Mouse (Mus musculus) CH12.LX (cell line): Measurements from ENCODE around the gene Trpv1. TPM values are rescaled to one million over a fixed set of nuclear protein-coding genes. Genes with fewer than 3 reads are reported as not detected.

Experiments used
- DNase-seq: peaks from one replicate; pipeline ENCODE4 v3.0.0-alpha.2; 2013; ENCODE audit errors: extremely low read depth
- H3K27ac ChIP-seq: 2 replicates; pipeline ENCODE4 v1.5.1; 2012; ENCODE audit warnings: low read depth, mild to moderate bottlenecking, control low read depth, moderate library complexity; ENCODE audit not compliant: insufficient read depth
- H3K27me3 ChIP-seq: replicated peaks from 2 replicates; pipeline ENCODE3; 2012; ENCODE audit warnings: inconsistent platforms
- H3K36me3 ChIP-seq, 2 experiments: replicated peaks in 1 of 2; 2 replicates each; pipeline versions ENCODE3 to v1.6.1; 2012; ENCODE audit warnings: inconsistent platforms in 1 of 2, low read length in 1 of 2, mild to moderate bottlenecking in 1 of 2, mixed read lengths in 1 of 2, moderate library complexity in 1 of 2; ENCODE audit not compliant: control insufficient read depth in 1 of 2, insufficient read depth in 1 of 2
- H3K4me1 ChIP-seq, 2 experiments: 2 replicates each; pipeline ENCODE4 v1.6.1; 2012; ENCODE audit warnings: inconsistent platforms in 1 of 2, moderate library complexity in 1 of 2; ENCODE audit not compliant: insufficient read depth in 2 of 2, control insufficient read depth in 1 of 2
- H3K4me2 ChIP-seq: 2 replicates; pipeline ENCODE4 v1.6.1; 2012; ENCODE audit warnings: low read depth, mild to moderate bottlenecking, control low read depth; ENCODE audit not compliant: poor library complexity, insufficient read depth, severe bottlenecking
- H3K4me3 ChIP-seq, 3 experiments: fragments of 150-350 bp in 1 of 3; sonication (generic) in 1 of 3; replicated peaks in 1 of 3; 2 replicates each; pipeline versions ENCODE3 to v1.5.1; 2011 to 2012; ENCODE audit warnings: low read depth in 2 of 3, low read length in 2 of 3, mild to moderate bottlenecking in 2 of 3, moderate library complexity in 2 of 3, control low read depth in 1 of 3, improper control_type of control experiment in 1 of 3, inconsistent platforms in 1 of 3, mixed read lengths in 1 of 3; ENCODE audit not compliant: poor library complexity in 1 of 3
- H3K79me2 ChIP-seq: replicated peaks from 2 replicates; pipeline ENCODE4 v1.6.1; 2012; ENCODE audit warnings: mild to moderate bottlenecking, moderate library complexity; ENCODE audit not compliant: control insufficient read depth, poor library complexity, insufficient read depth, severe bottlenecking; ENCODE audit errors: extremely low read depth
- H3K9ac ChIP-seq: 2 replicates; pipeline ENCODE4 v1.6.1; 2012; ENCODE audit warnings: low read depth, mild to moderate bottlenecking, control low read depth, moderate library complexity; ENCODE audit not compliant: insufficient read depth
- H3K9me3 ChIP-seq: replicated peaks from 2 replicates; pipeline ENCODE3; 2012; ENCODE audit warnings: low read length, inconsistent platforms, mixed read lengths
- BHLHE40 ChIP-seq: IDR thresholded peaks from 2 replicates; pipeline ENCODE4 v1.6.1; 2011; ENCODE audit warnings: mild to moderate bottlenecking, low read depth, low read length, improper control_type of control experiment
- CHD1 ChIP-seq: IDR thresholded peaks from 2 replicates; pipeline ENCODE4 v1.6.1; 2012; ENCODE audit warnings: low read depth, low read length, improper control_type of control experiment, inconsistent platforms
- CHD2 ChIP-seq: IDR thresholded peaks from 2 replicates; pipeline ENCODE4 v1.6.1; 2011; ENCODE audit warnings: low read length, improper control_type of control experiment
- CTCF ChIP-seq, 2 experiments: IDR thresholded peaks in 1 of 2; conservative IDR thresholded peaks in 1 of 2; 2 replicates each; pipeline ENCODE4 v1.5.1; 2011 to 2012; ENCODE audit warnings: low read depth in 2 of 2, low read length in 2 of 2, improper control_type of control experiment in 1 of 2, inconsistent platforms in 1 of 2, mild to moderate bottlenecking in 1 of 2, moderate library complexity in 1 of 2
- E2F4 ChIP-seq: IDR thresholded peaks from 2 replicates; pipeline ENCODE4 v1.6.1; 2011; ENCODE audit warnings: low read depth, low read length, improper control_type of control experiment; ENCODE audit not compliant: insufficient replicate concordance
- ELF1 ChIP-seq: IDR thresholded peaks from 2 replicates; pipeline ENCODE4 v1.6.1; 2014; ENCODE audit warnings: low read depth, mild to moderate bottlenecking, inconsistent platforms, low read length, improper control_type of control experiment
- HCFC1 ChIP-seq: IDR thresholded peaks from 2 replicates; pipeline ENCODE4 v1.6.1; 2012; ENCODE audit warnings: low read depth, mild to moderate bottlenecking, inconsistent platforms, low read length, improper control_type of control experiment
- IRF4 ChIP-seq: IDR thresholded peaks from 2 replicates; pipeline ENCODE4 v1.6.1; 2014; ENCODE audit warnings: low read depth, mild to moderate bottlenecking, inconsistent platforms, low read length, improper control_type of control experiment
- JUND ChIP-seq: conservative IDR thresholded peaks from 2 replicates; pipeline ENCODE4 v1.6.1; 2011; ENCODE audit warnings: low read depth, low read length, improper control_type of control experiment
- KAT2A ChIP-seq: IDR thresholded peaks from 2 replicates; pipeline ENCODE4 v1.6.1; 2012; ENCODE audit warnings: low read length, improper control_type of control experiment, inconsistent platforms; ENCODE audit not compliant: insufficient replicate concordance
- MAFK ChIP-seq: IDR thresholded peaks from 2 replicates; pipeline ENCODE4 v1.6.1; 2011; ENCODE audit warnings: low read length, improper control_type of control experiment; ENCODE audit not compliant: insufficient replicate concordance
- MAX ChIP-seq: IDR thresholded peaks from 2 replicates; pipeline ENCODE4 v1.6.1; 2011; ENCODE audit warnings: low read length, improper control_type of control experiment
- MAZ ChIP-seq: IDR thresholded peaks from 2 replicates; pipeline ENCODE4 v1.6.1; 2012; ENCODE audit warnings: low read depth, mild to moderate bottlenecking, inconsistent platforms, low read length, improper control_type of control experiment, moderate library complexity
- MEF2A ChIP-seq: IDR thresholded peaks from 2 replicates; pipeline ENCODE4 v1.6.1; 2014; ENCODE audit warnings: low read depth, mild to moderate bottlenecking, inconsistent platforms, low read length, improper control_type of control experiment, borderline replicate concordance
- MXI1 ChIP-seq: IDR thresholded peaks from 2 replicates; pipeline ENCODE4 v1.6.1; 2011; ENCODE audit warnings: mild to moderate bottlenecking, low read depth, low read length, improper control_type of control experiment
- MYC ChIP-seq: IDR thresholded peaks from 2 replicates; pipeline ENCODE4 v1.6.1; 2011; ENCODE audit warnings: low read depth, mild to moderate bottlenecking, improper control_type of control experiment, low read length
- NELFE ChIP-seq: IDR thresholded peaks from 2 replicates; pipeline ENCODE4 v1.6.1; 2011; ENCODE audit warnings: low read depth, low read length, improper control_type of control experiment
- NRF1 ChIP-seq: IDR thresholded peaks from 2 replicates; pipeline ENCODE4 v1.6.1; 2014; ENCODE audit warnings: low read depth, mild to moderate bottlenecking, inconsistent platforms, low read length, improper control_type of control experiment, moderate library complexity
- PAX5 ChIP-seq: IDR thresholded peaks from 2 replicates; pipeline ENCODE4 v1.6.1; 2012; ENCODE audit warnings: low read length, inconsistent platforms, mixed read lengths
- POLR2AphosphoS2 ChIP-seq: IDR thresholded peaks from 2 replicates; pipeline ENCODE4 v1.6.1; 2011; ENCODE audit warnings: low read depth, low read length, improper control_type of control experiment
- RAD21 ChIP-seq: IDR thresholded peaks from 2 replicates; pipeline ENCODE4 v1.6.1; 2011; ENCODE audit warnings: low read depth, mild to moderate bottlenecking, low read length, improper control_type of control experiment, moderate library complexity
- RCOR1 ChIP-seq: conservative IDR thresholded peaks from 2 replicates; pipeline ENCODE4 v1.6.1; 2012; ENCODE audit warnings: low read depth, mild to moderate bottlenecking, inconsistent platforms, low read length, improper control_type of control experiment
- SIN3A ChIP-seq: IDR thresholded peaks from 2 replicates; pipeline ENCODE4 v1.6.1; 2012; ENCODE audit warnings: low read length, improper control_type of control experiment, inconsistent platforms
- TBP ChIP-seq: conservative IDR thresholded peaks from 2 replicates; pipeline ENCODE4 v1.6.1; 2011; ENCODE audit warnings: low read depth, low read length, improper control_type of control experiment
- TCF12 ChIP-seq: IDR thresholded peaks from 2 replicates; pipeline ENCODE4 v1.6.1; 2014; ENCODE audit warnings: low read depth, mild to moderate bottlenecking, inconsistent platforms, low read length, improper control_type of control experiment
- UBTF ChIP-seq: IDR thresholded peaks from 2 replicates; pipeline ENCODE4 v1.6.1; 2012; ENCODE audit warnings: low read depth, mild to moderate bottlenecking, inconsistent platforms, low read length, improper control_type of control experiment, moderate library complexity
- USF1 ChIP-seq: IDR thresholded peaks from 2 replicates; pipeline ENCODE4 v1.6.1; 2014; ENCODE audit warnings: low read depth, mild to moderate bottlenecking, inconsistent platforms, low read length, improper control_type of control experiment
- USF2 ChIP-seq: conservative IDR thresholded peaks from 2 replicates; pipeline ENCODE4 v1.6.1; 2011; ENCODE audit warnings: low read depth, low read length, improper control_type of control experiment
- ZC3H11A ChIP-seq: IDR thresholded peaks from 2 replicates; pipeline ENCODE4 v1.6.1; 2012; ENCODE audit warnings: low read depth, mild to moderate bottlenecking, inconsistent platforms, low read length, improper control_type of control experiment
- ZKSCAN1 ChIP-seq: IDR thresholded peaks from 2 replicates; pipeline ENCODE4 v1.6.1; 2012; ENCODE audit warnings: low read depth, inconsistent platforms, low read length, improper control_type of control experiment, borderline replicate concordance
- ZMIZ1 ChIP-seq: IDR thresholded peaks from 2 replicates; pipeline ENCODE4 v1.6.1; 2012; ENCODE audit warnings: low read depth, mild to moderate bottlenecking, inconsistent platforms, low read length, improper control_type of control experiment
- dilution Hi-C: fragments of 300-500 bp; cut with MboI; formaldehyde crosslinking; loops from 2 replicates; pipeline ENCODE4 v1.14.3; 2020; ENCODE audit warnings: low sequenced_read_pairs; ENCODE audit not compliant: extremely low pct_unique_long_range_greater_than_20kb, extremely low pct_ligation_motif_present
- in situ Hi-C: fragments of 300-500 bp; cut with MboI; formaldehyde crosslinking; loops from 3 replicates; pipeline ENCODE4 v1.14.3; 2019; ENCODE audit warnings: low sequenced_read_pairs, low pct_ligation_motif_present, low pct_unique_long_range_greater_than_20kb, mixed read lengths
- polyA plus RNA-seq: library from polyadenylated mRNA; unstranded; fragments of >175 nt; gene quantifications from 2 replicates; pipeline ENCODE4 v1.2.1, GENCODE M21; 2012; ENCODE audit warnings: low read depth; ENCODE audit not compliant: insufficient read length
- total RNA-seq, 2 experiments: library from RNA; depleted of rRNA; stranded (reverse); fragments of 300-350 nt in 1 of 2; fragments of >200 nt in 1 of 2; gene quantifications; 2 replicates each; pipeline ENCODE4 v1.2.3; 2012 to 2014

Trpv1 gene
- total and polyA plus RNA-seq, 3 experiments = 0.08 to 0.13 TPM; not detected in 1

DNA sequence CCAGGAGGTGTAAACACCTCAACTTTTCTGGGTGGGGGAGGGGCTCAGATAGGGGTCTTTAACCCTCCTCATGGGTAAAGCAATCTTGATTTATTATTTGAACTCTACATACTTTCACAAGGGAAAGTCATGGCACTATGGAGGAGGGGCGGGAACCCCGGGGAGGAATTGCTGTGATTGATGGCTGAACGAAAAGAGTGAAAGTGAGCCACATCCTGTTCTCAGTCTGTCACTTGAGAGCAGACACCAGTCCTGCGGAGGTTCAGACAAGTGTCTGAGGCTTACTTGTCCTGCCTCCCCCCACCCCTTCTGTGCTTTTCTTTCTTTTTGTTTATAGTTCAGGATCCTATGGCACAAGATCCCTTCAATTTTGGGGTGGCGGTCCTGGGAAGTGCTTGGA, 46.6 kb downstream of the Trpv1 start:
- H3K9ac ChIP-seq = no peak overlapping the region
- peak; percentile 33 for DNase-seq
- dilution Hi-C loops (no loop called here), in situ Hi-C loops (loop anchor here (10.0 to 25.0 kb wide), 2 partner anchors 146 to 1082 kb away; partner anchors contain the start of genes Haspin, Olfr411 and Olfr412)
- H3K4me3 ChIP-seq = no peak overlapping the region
- TF ChIP-seq TBP = no peak
- no peak for TF ChIP-seq MEF2A
- TF ChIP-seq MAZ = no peak
- TF ChIP-seq BHLHE40 = peak; percentile 56
- TF ChIP-seq RAD21 = no peak
- TF ChIP-seq IRF4 = peak; percentile 55; the same call in 1 of the 2 replicates
- TF ChIP-seq CHD2 = peak; percentile 27; the same call in 1 of the 2 replicates
- TF ChIP-seq SIN3A = no peak
- H3K79me2 ChIP-seq = no peaks in the 10 kb centered on the region
- H3K27ac ChIP-seq = no peak overlapping the region
- H3K36me3 ChIP-seq = no peaks in the 10 kb centered on the region
- peak overlapping the region; percentile 48 for H3K4me2 ChIP-seq
- H3K9me3 ChIP-seq = no peaks in the 10 kb centered on the region
- H3K27me3 ChIP-seq = peaks cover 88% of the 10 kb centered on the region
- peaks cover 18 to 37% of the 10 kb centered on the region in 2 experiments for H3K4me1 ChIP-seq

DNA sequence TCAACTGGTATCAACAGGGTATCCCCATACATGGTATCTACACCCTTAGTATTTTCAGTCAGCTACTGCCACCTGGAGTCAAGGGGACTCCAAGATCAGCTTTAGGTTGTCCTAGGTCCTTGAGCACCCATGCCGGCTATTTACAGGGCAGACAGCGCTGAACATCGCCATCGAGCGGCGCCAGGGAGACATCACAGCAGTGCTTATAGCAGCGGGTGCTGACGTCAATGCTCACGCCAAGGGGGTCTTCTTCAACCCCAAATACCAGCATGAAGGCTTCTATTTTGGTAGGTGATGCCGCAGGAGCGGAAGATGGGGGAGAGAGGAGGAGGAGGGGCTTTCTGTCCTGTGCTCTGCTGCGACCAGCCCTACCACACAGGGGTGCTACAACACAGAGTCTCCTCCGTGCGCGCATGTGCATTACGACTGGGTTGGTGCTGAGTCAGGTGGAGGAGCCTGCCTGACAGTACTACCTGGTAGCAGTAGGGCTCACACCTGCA, 47.5 kb downstream of the Trpv1 start:
- H3K9ac ChIP-seq = no peak overlapping the region
- no peaks in the 10 kb centered on the region for H3K36me3 ChIP-seq
- peak overlapping the region; percentile 12 to 20 (median 19) for H3K4me3 ChIP-seq
- H3K4me2 ChIP-seq = peak overlapping the region; percentile 48; the same call in 1 of the 2 replicates
- H3K27ac ChIP-seq = no peak overlapping the region
- dilution Hi-C loops (no loop called here), in situ Hi-C loops (loop anchor here (10.0 to 25.0 kb wide), 2 partner anchors 147 to 1081 kb away; partner anchors contain the start of genes Haspin, Olfr411 and Olfr412)
- peaks cover 18 to 37% of the 10 kb centered on the region in 2 experiments for H3K4me1 ChIP-seq
- H3K9me3 ChIP-seq = no peaks in the 10 kb centered on the region
- H3K79me2 ChIP-seq = no peaks in the 10 kb centered on the region
- peaks cover 93% of the 10 kb centered on the region for H3K27me3 ChIP-seq
- DNase-seq = peak; percentile 74
- TF ChIP-seq ZC3H11A (no peak), MYC (0 out of 2 replicates have a peak, but pooled peaks have one; percentile 23), HCFC1 (no peak; the same call in 1 of the 2 replicates), USF2 (no peak), USF1 (no peak), MAZ (peak; percentile 65), MAX (no peak), MAFK (peak; percentile 64; the same call in 1 of the 2 replicates), MEF2A (peak; percentile 56; the same call in 1 of the 2 replicates), ELF1 (no peak; the same call in 1 of the 2 replicates), POLR2AphosphoS2 (no peak), NELFE (peak; percentile 32; the same call in 1 of the 2 replicates), CHD1 (no peak), TBP (no peak), KAT2A (no peak), JUND (no peak), TCF12 (no peak), ZMIZ1 (no peak), E2F4 (no peak), RCOR1 (no peak), ZKSCAN1 (no peak), PAX5 (no peak), CTCF (conservative IDR thresholded peaks at IDR 0.05 in 1 of 2, IDR thresholded peaks at IDR 0.05 in 1 of 2; ENCODE audit: low read depth in 2 of 2, low read length in 2 of 2) (peak in 1 of 2 experiments; percentile 65; a peak in 2 of 4 replicates), MXI1 (0 out of 2 replicates have a peak, but pooled peaks have one; percentile 35), NRF1 (peak; percentile 82), UBTF (no peak)
